In genomic region chr15:17195439-17195838, GRCm38 (mm10) we compare ENCODE assay signal across 9 mouse cellular contexts.
A peak's percentile ranks its signal among the peaks of the same experiment; 100 is the strongest.
DNase-seq lines count a peak whose midpoint lies in the region; ATAC-seq and TF ChIP-seq lines count a peak whose summit lies in the region.
"Had no signal": no experiment of that assay in that cellular context is flagged by ENCODE, and none has a peak within 500 bp of the region (broad histone marks: within the 10 kb centered on the region; RNA-seq: fewer than 3 reads in every experiment).

No protein-coding gene starts in this region.

- peak; percentile 63 for TF ChIP-seq CTCF in left cerebral cortex, adult 2 months (IDR thresholded peaks at IDR 0.05)

- no peak overlapping the region for H3K9ac ChIP-seq in forebrain, embryonic 12.5 days
- no peak overlapping the region for H3K9ac ChIP-seq in midbrain, embryonic 14.5 days (replicated peaks; ENCODE audit: low read length)
- H3K9ac ChIP-seq in heart, embryonic 11.5 days (ENCODE audit: low read depth, low read length), result no peak overlapping the region
- H3K9ac ChIP-seq: limb, embryonic 15.5 days had no signal

- peak in 1 of 2 experiments; percentile 8 for DNase-seq in left cerebral cortex, adult 2 months (ENCODE audit: extremely low spot score in 1 of 2, low spot score in 2 of 2)
- no peak for DNase-seq in left cerebral cortex, adult 11 months (ENCODE audit: low spot score)
- DNase-seq in R1 (ENCODE audit: low read depth, low spot score), result peak; percentile 40
- peak; percentile 69 for DNase-seq in midbrain, embryonic 14.5 days
- no peak for DNase-seq in gastrocnemius, postnatal 10 days
- no peak for DNase-seq in adrenal gland, adult 8-10 months

- no peaks in the 10 kb centered on the region for H3K36me3 ChIP-seq in forebrain, embryonic 12.5 days (replicated peaks)
- H3K36me3 ChIP-seq in midbrain, embryonic 14.5 days (ENCODE audit: control insufficient read depth, insufficient read depth, low read length), result no peaks in the 10 kb centered on the region
- H3K36me3 ChIP-seq in heart, embryonic 11.5 days (ENCODE audit: control insufficient read depth, insufficient read depth, low read length), result no peaks in the 10 kb centered on the region
- H3K36me3 ChIP-seq: limb, embryonic 15.5 days had no signal

- intact Hi-C loops in left cerebral cortex, adult 2 months (cut with DNase I), result loop anchor here (10.0 kb wide), 1 partner anchor 1861 kb away; no protein-coding TSS in a partner anchor

- 51% methylated on average over 5 of the region's 5 CpGs for WGBS in forebrain, embryonic 12.5 days
- 64% methylated on average over 5 of the region's 5 CpGs for WGBS in midbrain, embryonic 14.5 days
- WGBS in heart, embryonic 11.5 days (ENCODE audit: insufficient replicate concordance), result 46% methylated on average over 5 of the region's 5 CpGs

- no peak overlapping the region for H3K4me3 ChIP-seq in left cerebral cortex, adult 2 months
- no peak overlapping the region for H3K4me3 ChIP-seq in forebrain, embryonic 12.5 days (replicated peaks)
- H3K4me3 ChIP-seq in midbrain, embryonic 14.5 days (replicated peaks; ENCODE audit: low read depth, low read length), result no peak overlapping the region
- no peak overlapping the region for H3K4me3 ChIP-seq in heart, embryonic 11.5 days (ENCODE audit: low read depth, low read length)
- H3K4me3 ChIP-seq: limb, embryonic 15.5 days had no signal

- peak; percentile 36; the same call in 1 of the 2 replicates for ATAC-seq in forebrain, embryonic 12.5 days (ENCODE audit: low FRiP score)
- ATAC-seq in midbrain, embryonic 14.5 days (ENCODE audit: low FRiP score, low TSS enrichment), result no peak
- ATAC-seq in heart, embryonic 11.5 days (replicated peaks; ENCODE audit: insufficient number of reproducible peaks, low FRiP score, low TSS enrichment), result no peak

- no peak overlapping the region for H3K27ac ChIP-seq in left cerebral cortex, adult 2 months
- no peak overlapping the region for H3K27ac ChIP-seq in forebrain, embryonic 12.5 days
- H3K27ac ChIP-seq in midbrain, embryonic 14.5 days (replicated peaks; ENCODE audit: low read depth, low read length), result no peak overlapping the region
- no peak overlapping the region for H3K27ac ChIP-seq in heart, embryonic 11.5 days (ENCODE audit: low read depth, low read length)
- H3K27ac ChIP-seq: limb, embryonic 15.5 days had no signal

- no peak overlapping the region for H3K4me2 ChIP-seq in forebrain, embryonic 12.5 days
- H3K4me2 ChIP-seq in midbrain, embryonic 14.5 days (ENCODE audit: low read length), result no peak overlapping the region
- H3K4me2 ChIP-seq in heart, embryonic 11.5 days, result no peak overlapping the region
- H3K4me2 ChIP-seq: limb, embryonic 15.5 days had no signal

- H3K9me3 ChIP-seq in forebrain, embryonic 12.5 days, result no peaks in the 10 kb centered on the region
- no peaks in the 10 kb centered on the region for H3K9me3 ChIP-seq in midbrain, embryonic 14.5 days (ENCODE audit: control insufficient read depth, low read length)
- no peaks in the 10 kb centered on the region for H3K9me3 ChIP-seq in heart, embryonic 11.5 days (replicated peaks; ENCODE audit: control insufficient read depth, low read length)
- H3K9me3 ChIP-seq: limb, embryonic 15.5 days had no signal

- no peaks in the 10 kb centered on the region for H3K4me1 ChIP-seq in forebrain, embryonic 12.5 days
- H3K4me1 ChIP-seq in midbrain, embryonic 14.5 days (ENCODE audit: control insufficient read depth, insufficient read depth, low read length), result no peaks in the 10 kb centered on the region
- H3K4me1 ChIP-seq in heart, embryonic 11.5 days (ENCODE audit: control insufficient read depth, insufficient read depth, low read length), result no peaks in the 10 kb centered on the region
- H3K4me1 ChIP-seq: limb, embryonic 15.5 days had no signal

- H3K27me3 ChIP-seq in forebrain, embryonic 12.5 days, result no peaks in the 10 kb centered on the region
- H3K27me3 ChIP-seq in midbrain, embryonic 14.5 days (ENCODE audit: control insufficient read depth, insufficient read depth, low read length), result no peaks in the 10 kb centered on the region
- no peaks in the 10 kb centered on the region for H3K27me3 ChIP-seq in heart, embryonic 11.5 days (ENCODE audit: control insufficient read depth, insufficient read depth, low read length)
- H3K27me3 ChIP-seq: limb, embryonic 15.5 days had no signal

Comparison
In these comparisons a context has a peak if more than half of its experiments do, and no peak if none do; other contexts are left out.
1. DNase-seq: peak in R1 (single experiment) and midbrain, embryonic 14.5 days (single experiment); none in left cerebral cortex, adult 11 months (single experiment), gastrocnemius, postnatal 10 days (single experiment) and adrenal gland, adult 8-10 months (single experiment).